Mouse (Mus musculus): ENCODE results near the gene Tmem189. TPM values are rescaled to one million over a fixed set of nuclear protein-coding genes. Genes with fewer than 3 reads are reported as not detected.

Tmem189 gene
- total and polyA plus RNA-seq, 3 experiments: 17.5 to 38.8 (median 20.1) TPM

DNA sequence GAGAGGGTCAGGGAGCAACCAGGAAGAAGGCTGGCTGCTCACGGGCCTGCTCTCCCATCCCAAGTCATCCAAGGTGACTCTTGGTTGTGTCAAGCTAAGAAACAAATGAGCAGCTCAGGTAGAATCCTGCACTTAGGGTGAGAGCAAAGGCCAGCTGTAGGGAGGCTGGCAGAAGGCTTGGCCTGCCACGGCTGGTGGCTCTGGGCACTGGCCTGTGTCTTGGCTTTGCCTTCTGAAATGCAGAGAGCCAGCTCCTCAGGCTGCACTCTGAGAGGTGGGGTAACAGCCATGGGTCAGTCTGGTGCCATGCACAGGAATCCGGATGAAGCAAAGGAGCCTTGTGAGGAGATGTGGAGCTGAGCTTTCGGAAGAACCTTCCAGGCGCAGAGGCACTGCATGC lies 21.2 kb downstream of the Tmem189 start:
- no peaks in the 10 kb centered on the region for H3K36me3 ChIP-seq (replicated peaks)
- no peak overlapping the region for H3K4me3 ChIP-seq (ENCODE audit: low read depth, low read length)
- H3K4me1 ChIP-seq (ENCODE audit: insufficient read depth, low read depth, low read length): peaks cover 14% of the 10 kb centered on the region
- no peak for TF ChIP-seq CTCF (IDR thresholded peaks at IDR 0.05; ENCODE audit: low read depth, low read length)
- no peak for TF ChIP-seq GATA2 (IDR thresholded peaks at IDR 0.05; ENCODE audit: borderline replicate concordance, low read depth, low read length)
- no peak for TF ChIP-seq TAL1 (conservative IDR thresholded peaks at IDR 0.05; ENCODE audit: low read depth, low read length)
- no peak for TF ChIP-seq GATA1 (IDR thresholded peaks at IDR 0.05; ENCODE audit: borderline replicate concordance, low read length)
- TF ChIP-seq POLR2AphosphoS5 (IDR thresholded peaks at IDR 0.05; ENCODE audit: insufficient replicate concordance, low read depth, low read length): no peak
- ATAC-seq (ENCODE audit: extremely low read depth, insufficient number of reproducible peaks, low FRiP score, poor library complexity, severe bottlenecking) (no peak), DNase-seq (ENCODE audit: low spot score) (no peak)
- H3K27me3 ChIP-seq (ENCODE audit: insufficient read depth, low read length): peaks cover 25% of the 10 kb centered on the region
- H3K9me3 ChIP-seq (replicated peaks): no peaks in the 10 kb centered on the region

DNA sequence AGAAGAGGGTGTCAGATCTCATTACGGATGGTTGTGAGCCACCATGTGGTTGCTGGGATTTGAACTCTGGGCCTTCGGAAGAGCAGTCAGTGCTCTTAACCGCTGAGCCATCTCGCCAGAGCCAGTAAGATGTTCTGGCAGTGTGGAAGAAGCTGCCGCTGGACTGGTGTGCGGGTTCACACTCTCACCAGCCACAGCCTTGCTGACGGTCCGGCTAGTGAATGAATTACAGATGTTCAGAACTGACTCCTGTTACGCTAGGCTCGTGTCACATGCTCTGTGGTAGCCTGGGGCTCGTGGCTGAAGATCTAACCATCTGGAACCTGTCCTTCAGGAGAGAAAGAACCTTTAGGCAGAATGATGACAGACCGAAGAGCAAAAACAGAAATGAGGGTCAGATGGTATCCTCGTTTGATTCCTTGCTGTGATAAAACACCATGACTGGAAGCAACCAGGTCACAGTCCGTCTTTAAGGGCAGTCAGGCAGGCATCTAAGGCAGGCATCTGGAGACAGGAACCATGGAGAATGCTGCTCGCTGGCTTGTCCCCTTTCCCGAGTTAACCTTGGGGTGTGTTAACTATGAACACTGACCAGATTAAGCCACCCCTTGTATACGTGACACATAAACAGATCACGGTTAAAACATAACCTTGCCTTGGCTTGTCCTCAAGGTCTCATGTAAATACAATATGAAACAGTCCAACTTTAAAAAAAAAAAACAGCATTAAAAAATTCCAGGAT lies 23.5 kb downstream of the Tmem189 start:
- H3K4me3 ChIP-seq (ENCODE audit: low read depth, low read length): no peak overlapping the region
- DNase-seq (ENCODE audit: low spot score) (no peak), ATAC-seq (ENCODE audit: extremely low read depth, insufficient number of reproducible peaks, low FRiP score, poor library complexity, severe bottlenecking) (no peak)
- peaks cover 13% of the 10 kb centered on the region for H3K4me1 ChIP-seq (ENCODE audit: insufficient read depth, low read depth, low read length)
- H3K27me3 ChIP-seq (ENCODE audit: insufficient read depth, low read length): peaks cover 27% of the 10 kb centered on the region
- no peaks in the 10 kb centered on the region for H3K9me3 ChIP-seq (replicated peaks)
- no peak for TF ChIP-seq GATA1 (IDR thresholded peaks at IDR 0.05; ENCODE audit: borderline replicate concordance, low read length)
- no peak for TF ChIP-seq GATA2 (IDR thresholded peaks at IDR 0.05; ENCODE audit: borderline replicate concordance, low read depth, low read length)
- TF ChIP-seq CTCF (IDR thresholded peaks at IDR 0.05; ENCODE audit: low read depth, low read length): no peak
- no peak for TF ChIP-seq POLR2AphosphoS5 (IDR thresholded peaks at IDR 0.05; ENCODE audit: insufficient replicate concordance, low read depth, low read length)
- no peak for TF ChIP-seq TAL1 (conservative IDR thresholded peaks at IDR 0.05; ENCODE audit: low read depth, low read length)
- no peaks in the 10 kb centered on the region for H3K36me3 ChIP-seq (replicated peaks)

DNA sequence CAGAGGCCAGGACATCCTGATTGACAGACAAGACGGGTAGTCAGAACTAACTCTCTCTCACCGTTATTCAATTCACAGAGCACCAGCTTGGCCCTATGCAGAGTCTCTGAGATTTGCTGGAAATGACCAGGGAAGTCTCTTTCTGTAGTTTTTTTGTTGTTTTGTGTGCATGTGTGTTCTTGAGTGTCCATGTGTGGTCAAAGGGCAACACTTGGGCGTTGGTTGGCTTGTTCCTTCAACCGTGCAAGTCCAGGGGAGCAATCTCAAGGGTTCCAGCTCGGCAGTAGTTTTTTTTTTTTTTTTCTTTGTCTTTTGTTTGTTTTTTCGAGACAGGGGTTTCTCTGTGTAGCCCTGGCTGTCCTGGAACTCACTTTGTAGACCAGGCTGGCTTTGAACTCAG lies 26.9 kb downstream of the Tmem189 start:
- DNase-seq (ENCODE audit: low spot score): no peak
- TF ChIP-seq CTCF (IDR thresholded peaks at IDR 0.05; ENCODE audit: low read depth, low read length): no peak
- no peak for TF ChIP-seq GATA1 (IDR thresholded peaks at IDR 0.05; ENCODE audit: borderline replicate concordance, low read length)
- no peak for TF ChIP-seq TAL1 (conservative IDR thresholded peaks at IDR 0.05; ENCODE audit: low read depth, low read length)
- TF ChIP-seq POLR2AphosphoS5 (IDR thresholded peaks at IDR 0.05; ENCODE audit: insufficient replicate concordance, low read depth, low read length): no peak
- TF ChIP-seq GATA2 (IDR thresholded peaks at IDR 0.05; ENCODE audit: borderline replicate concordance, low read depth, low read length): no peak
- Histone ChIP-seq H3K27me3 (ENCODE audit: insufficient read depth, low read length) (peaks cover 20% of the 10 kb centered on the region), H3K4me3 (ENCODE audit: low read depth, low read length) (no peak overlapping the region; the same call in 1 of the 2 replicates), H3K36me3 (replicated peaks) (peaks cover 26% of the 10 kb centered on the region), H3K4me1 (ENCODE audit: insufficient read depth, low read depth, low read length) (peaks cover 38% of the 10 kb centered on the region), H3K9me3 (replicated peaks) (no peaks in the 10 kb centered on the region)
- ATAC-seq (ENCODE audit: extremely low read depth, insufficient number of reproducible peaks, low FRiP score, poor library complexity, severe bottlenecking): no peak

DNA sequence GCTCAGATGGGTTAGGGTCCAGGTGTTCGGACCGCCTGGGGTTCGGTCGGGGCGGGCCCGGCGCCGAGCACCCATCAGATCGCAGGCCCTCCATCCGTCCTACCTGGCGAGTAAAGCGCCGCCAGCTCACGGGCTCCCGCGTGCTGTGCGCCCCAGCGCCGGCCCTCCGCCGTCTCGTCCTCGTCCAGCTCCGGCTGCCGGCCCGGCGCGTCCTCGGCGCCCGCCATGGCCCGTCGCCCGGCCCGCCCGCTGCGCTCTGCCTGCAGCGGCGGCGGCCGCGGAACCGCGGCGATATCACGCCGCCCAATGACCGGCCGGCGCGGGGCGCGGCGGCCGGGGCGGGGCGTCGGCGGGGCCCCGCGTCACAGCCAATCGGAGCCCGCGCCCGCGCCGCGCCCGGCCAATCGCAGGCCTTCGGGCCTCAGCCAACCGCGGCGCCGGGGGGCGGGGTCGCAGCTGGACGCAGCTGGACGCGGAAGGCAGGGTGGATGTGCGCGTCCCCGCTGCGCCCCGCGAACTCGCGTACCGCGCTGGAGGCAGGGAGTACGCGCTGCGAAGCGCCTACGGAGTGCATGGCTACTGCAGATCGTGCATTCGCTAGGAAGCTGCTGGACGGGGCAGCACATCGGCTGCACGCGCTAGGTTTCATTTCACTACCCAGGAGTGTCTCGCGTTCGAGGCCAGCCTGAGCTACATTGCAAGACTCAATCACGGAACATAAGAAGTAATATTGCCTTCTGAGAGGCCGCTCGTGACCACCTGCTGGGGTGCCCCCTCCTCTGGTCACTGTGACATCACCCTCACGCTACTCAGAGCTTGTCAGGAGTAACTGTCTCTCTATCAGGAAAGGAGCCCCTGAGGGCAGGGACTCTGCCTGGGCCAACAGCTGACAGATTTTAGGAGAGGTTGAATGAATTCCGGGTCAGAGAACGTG lies 28.1 kb downstream of the Tmem189 start, which contains the start of gene Gm20431:
Gene Gm20431 (minus strand): TSS at position 227 of the 934 bp plus-strand sequence.
- peak; percentile 100 for DNase-seq (ENCODE audit: low spot score)
- Histone ChIP-seq H3K36me3 (replicated peaks) (peaks cover 38% of the 10 kb centered on the region), H3K27me3 (ENCODE audit: insufficient read depth, low read length) (peaks cover 16% of the 10 kb centered on the region), H3K9me3 (replicated peaks) (no peaks in the 10 kb centered on the region), H3K4me3 (ENCODE audit: low read depth, low read length) (peak within 1 kb of the TSS; percentile 90), H3K4me1 (ENCODE audit: insufficient read depth, low read depth, low read length) (peaks cover 44% of the 10 kb centered on the region)
- TF ChIP-seq GATA1 (IDR thresholded peaks at IDR 0.05; ENCODE audit: borderline replicate concordance, low read length): no peak
- no peak for TF ChIP-seq POLR2AphosphoS5 (IDR thresholded peaks at IDR 0.05; ENCODE audit: insufficient replicate concordance, low read depth, low read length)
- TF ChIP-seq GATA2 (IDR thresholded peaks at IDR 0.05; ENCODE audit: borderline replicate concordance, low read depth, low read length): no peak
- no peak for TF ChIP-seq TAL1 (conservative IDR thresholded peaks at IDR 0.05; ENCODE audit: low read depth, low read length)
- no peak for TF ChIP-seq CTCF (IDR thresholded peaks at IDR 0.05; ENCODE audit: low read depth, low read length)
- ATAC-seq (ENCODE audit: extremely low read depth, insufficient number of reproducible peaks, low FRiP score, poor library complexity, severe bottlenecking): peak; percentile 83

DNA sequence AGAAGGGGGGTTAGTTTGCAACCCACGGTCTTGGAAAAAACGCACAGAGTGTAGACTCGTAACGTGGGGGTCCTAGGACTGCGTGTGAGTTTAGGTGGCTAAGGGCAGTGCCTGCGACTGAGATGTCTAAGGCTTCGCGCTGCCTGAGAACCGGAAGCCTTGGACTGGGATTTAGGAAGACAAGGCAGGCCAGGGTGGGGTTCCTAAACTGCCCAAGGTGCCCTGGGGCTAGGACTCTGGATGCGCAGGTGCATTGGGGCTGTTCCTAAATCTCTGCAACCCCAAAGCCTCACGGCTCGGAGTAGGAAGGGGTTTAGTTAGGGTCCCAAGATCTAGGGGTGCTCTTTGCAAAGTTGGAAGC lies 29.0 kb downstream of the Tmem189 start:
- H3K36me3 ChIP-seq (replicated peaks): peaks cover 45% of the 10 kb centered on the region
- peaks cover 10% of the 10 kb centered on the region for H3K27me3 ChIP-seq (ENCODE audit: insufficient read depth, low read length)
- TF ChIP-seq TAL1 (conservative IDR thresholded peaks at IDR 0.05; ENCODE audit: low read depth, low read length) (no peak), GATA2 (IDR thresholded peaks at IDR 0.05; ENCODE audit: borderline replicate concordance, low read depth, low read length) (no peak), CTCF (IDR thresholded peaks at IDR 0.05; ENCODE audit: low read depth, low read length) (no peak), GATA1 (IDR thresholded peaks at IDR 0.05; ENCODE audit: borderline replicate concordance, low read length) (no peak), POLR2AphosphoS5 (IDR thresholded peaks at IDR 0.05; ENCODE audit: insufficient replicate concordance, low read depth, low read length) (no peak)
- ATAC-seq (ENCODE audit: extremely low read depth, insufficient number of reproducible peaks, low FRiP score, poor library complexity, severe bottlenecking) (no peak), DNase-seq (ENCODE audit: low spot score) (no peak)
- peaks cover 44% of the 10 kb centered on the region for H3K4me1 ChIP-seq (ENCODE audit: insufficient read depth, low read depth, low read length)
- no peaks in the 10 kb centered on the region for H3K9me3 ChIP-seq (replicated peaks)
- peak overlapping the region; percentile 90 for H3K4me3 ChIP-seq (ENCODE audit: low read depth, low read length)
